Mouse (Mus musculus): ENCODE data around the gene Pafah1b1.
A peak's percentile ranks its signal among the peaks of the same experiment; 100 is the strongest.

Gene Pafah1b1

DNA sequence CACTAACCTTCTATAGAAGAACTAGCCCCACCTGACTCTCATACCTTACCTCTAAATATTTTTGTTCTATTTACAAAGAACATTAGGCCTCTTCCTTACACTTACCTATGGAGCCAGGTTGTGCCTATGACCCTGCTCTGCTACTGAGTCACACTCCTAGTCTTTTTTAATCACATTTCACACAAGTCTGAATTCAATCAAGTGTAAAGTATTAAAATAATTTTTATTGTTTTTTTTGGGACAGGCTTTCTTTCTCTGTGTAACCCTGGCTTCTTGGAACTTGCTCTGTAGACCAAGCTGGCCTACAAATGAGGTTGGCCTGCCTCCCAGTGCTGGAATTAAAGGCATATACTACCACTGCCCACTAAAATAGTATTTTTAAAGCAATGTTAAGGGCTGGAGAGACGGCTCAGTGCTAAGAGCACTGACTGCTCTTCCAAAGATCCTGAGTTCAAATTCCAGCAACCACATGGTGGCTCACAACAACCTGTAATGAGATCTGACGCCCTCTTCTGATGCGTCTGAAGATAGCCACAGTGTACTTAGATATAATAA, 8.4 kb downstream of the Pafah1b1 start:
- DNase-seq, result peak; percentile 54

DNA sequence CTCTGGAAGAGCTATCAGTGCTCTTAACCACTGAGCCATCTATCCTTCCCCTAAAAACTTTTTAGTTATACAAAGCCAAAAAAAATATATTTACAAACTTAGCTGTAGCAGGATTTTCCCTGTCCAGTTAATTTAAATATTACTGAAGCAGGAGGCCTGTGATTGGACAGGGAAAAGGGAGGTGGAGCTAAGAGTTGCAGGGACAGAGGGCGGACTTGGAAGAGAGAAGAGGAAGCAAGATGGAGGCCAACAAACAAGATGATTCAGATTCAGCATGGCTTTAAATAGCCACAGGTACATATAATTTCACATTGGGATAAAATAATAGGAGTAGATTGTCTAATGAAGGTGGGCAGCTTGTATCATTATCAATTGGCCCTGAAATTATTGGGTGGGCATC, 13.8 kb downstream of the Pafah1b1 start:
- no peak for DNase-seq

DNA sequence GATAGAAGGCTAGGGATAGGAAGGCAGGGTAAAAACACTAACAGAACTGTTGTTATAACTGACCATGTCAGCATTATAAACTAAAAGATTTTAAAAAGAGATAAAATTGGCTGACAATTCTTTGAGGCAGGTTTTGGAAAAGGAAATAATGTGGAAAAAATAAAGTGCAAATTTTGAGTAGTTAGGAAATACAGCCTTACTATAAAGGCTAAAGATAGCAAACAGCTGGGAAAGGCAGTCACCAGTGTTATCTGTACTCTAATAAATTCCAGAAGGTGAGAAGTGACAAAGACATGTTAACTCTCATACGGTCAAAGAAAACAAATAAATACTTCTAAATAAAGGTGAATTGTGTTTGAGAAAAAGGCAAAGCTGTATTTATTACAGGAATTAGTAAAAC, 15.7 kb downstream of the Pafah1b1 start:
- no peak for DNase-seq

DNA sequence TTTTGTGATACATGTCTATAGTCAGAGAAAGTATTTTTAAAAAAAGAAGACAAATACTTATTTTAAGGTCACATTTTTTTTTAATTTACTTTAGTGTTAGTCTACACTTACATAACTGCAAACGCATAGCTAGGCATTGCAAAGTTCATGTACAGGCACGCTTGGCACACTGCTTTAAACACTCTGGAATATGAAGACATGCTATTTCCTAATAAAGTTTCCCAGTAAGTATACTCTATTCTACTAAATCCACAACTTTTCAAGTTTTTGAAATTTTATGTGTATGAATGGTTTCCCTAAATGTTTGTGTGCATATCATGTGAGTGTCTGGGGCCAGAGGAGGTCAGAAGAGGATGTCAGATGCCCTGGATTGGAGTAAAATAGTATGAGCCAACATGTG, 20.4 kb downstream of the Pafah1b1 start:
- no peak for DNase-seq

DNA sequence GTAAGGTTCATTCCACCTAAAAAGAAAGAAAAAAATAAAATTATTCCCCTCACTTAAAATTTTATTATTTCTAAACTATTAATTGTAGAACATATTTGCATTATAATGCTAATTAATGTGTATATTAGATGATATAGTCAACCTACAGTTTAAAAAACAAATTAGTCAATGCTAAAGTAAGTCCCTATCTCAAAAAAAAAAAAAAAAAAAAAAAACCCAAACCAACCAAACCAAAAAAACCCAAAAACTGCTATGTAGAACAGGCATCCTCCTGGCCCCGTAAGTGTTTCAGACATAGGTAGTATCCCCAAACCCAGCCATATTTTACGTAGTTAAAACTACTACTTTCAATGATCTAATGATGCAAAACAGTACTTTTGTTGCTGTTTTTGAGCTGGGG, 25.0 kb downstream of the Pafah1b1 start:
- no peak for DNase-seq

DNA sequence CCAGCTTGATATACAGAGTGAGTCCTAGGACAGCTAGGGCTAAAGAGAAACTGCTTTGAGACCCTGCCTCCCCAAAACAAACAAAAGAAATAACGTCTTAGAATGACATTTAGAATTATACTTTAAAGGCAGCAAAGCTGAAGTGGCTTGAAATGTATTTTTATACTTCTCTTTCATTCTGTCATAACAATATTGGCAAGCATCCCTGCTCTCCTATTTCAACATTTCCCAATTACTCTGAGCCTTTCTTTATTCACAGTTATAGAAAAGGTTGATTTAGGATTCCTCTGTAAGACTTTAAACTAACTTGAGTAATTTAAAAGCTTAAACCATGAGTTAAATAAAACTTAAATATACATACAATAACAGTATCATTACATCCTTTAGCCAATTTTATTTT, 32.3 kb downstream of the Pafah1b1 start:
- DNase-seq, result no peak

DNA sequence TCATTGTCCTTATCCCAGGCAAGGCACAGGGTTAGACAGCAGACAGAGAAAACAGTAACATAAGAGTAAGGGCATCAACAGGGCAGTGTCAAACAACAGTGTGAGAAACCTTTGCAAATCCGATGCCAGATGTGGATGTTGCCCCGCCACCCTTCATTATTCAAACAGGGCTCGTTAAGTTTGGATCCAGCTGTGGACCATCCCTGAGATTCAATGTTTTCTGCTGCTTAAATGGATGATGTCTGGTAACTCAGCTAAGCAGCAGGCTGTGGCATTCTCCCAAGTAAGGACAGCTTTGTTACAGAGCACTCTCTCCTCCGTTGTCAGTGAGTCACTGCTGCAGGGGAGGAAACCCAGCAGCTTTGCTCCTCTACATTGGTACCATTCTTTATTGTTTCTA, 49.3 kb downstream of the Pafah1b1 start:
- DNase-seq, result no peak

DNA sequence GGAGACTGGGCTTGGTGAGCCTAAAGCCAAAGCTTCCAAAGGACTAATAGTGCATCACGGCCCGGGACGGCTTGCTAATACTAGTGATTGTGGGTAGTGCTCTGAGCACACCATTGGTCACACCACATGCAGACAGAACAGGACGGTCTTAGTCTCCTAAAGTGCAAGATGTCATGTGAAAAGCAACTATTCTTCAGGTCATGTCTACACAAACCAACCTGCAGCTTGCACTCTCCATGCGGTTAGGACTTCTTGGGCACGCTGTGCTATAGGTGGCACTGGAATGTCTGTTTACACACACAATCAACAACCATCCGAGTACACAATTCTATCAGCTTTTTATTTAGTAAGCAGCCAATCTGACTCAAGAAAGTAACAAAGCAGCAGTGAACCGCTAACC, 49.8 kb downstream of the Pafah1b1 start:
- DNase-seq, result no peak

DNA sequence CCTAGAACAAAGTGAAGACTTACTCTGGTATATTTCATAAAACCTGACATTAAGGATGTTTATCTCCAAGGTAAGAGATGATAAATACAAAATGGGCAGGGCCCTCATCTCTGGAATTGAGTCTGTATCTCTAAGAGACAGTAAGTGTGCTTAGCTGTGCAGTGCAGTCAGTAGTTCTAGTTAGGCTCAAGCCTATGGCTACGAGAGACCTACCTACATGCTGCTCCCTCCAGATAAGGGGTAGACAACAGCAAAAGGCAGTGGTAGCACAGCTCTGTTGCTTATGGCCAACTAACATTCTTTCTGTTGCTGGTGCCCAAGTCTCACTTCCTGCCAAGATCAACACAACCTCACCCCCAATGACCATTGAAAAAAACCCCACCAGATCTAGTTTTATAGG, 50.9 kb downstream of the Pafah1b1 start:
- DNase-seq, result no peak

DNA sequence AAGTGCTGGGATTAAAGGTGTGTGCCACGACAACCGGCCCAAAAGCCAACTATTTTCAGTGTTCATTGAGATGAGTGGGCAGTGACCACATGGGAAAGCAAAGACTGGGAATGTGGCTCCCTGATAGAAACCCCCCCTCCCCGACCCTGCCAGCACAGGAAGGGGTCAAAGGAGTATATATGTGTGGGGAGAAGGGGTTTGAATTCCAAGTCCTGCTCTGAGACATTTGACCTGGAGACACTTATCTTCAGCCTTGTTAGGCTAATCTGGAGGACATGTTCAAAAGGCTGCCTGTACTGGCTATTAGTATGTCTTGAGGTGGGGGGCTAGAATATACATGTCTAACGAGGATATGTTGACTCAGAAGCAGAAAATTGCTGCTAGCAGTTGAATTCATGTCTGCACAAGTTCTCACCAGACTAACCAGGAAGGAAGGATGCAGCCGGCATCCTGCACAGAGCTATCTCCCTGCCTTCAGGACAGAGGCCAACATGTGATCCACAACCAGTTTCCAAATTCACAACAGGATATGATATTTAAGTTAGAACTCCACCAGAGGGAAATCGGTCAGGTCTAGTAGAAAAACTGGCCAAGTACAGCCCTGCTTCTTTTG, 51.5 kb downstream of the Pafah1b1 start:
- no peak for DNase-seq

DNA sequence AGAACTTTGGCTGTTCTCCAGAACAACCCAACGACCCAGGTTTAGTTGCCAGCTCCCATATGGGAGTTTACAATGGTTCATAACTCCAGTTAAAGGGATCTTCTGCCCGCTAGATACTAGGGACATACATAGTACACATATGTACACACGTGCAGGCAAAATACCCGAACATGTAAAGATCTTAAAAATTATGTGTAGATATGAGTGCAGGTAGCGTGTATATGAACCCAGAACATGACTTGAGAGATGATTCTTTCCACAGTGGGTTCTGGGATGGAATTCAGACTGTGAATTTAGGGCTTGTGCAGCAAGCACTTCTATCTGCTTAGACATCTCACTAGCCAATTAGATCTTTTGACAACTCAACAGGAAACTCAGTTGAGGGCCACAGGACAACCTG, 52.6 kb downstream of the Pafah1b1 start:
- no peak for DNase-seq

DNA sequence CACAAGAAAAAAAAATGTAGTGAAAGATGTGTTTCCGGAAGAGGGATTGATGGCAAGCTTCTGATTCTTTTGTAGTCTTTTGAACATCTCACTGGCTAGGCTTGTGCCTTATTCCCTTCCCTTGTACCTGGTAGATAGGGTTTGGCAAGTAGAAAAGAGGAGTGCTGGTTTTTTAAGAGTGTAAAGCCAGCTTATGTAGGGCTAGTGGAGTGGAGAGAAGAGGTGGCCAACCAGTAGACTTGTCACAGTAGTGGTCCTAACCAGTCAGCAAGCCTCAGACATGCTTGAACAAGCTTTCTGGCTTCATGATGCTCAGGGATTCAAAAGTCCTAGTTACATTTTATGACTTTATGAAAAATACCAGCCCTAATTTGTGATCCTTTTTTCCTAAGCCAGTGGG, 53.5 kb downstream of the Pafah1b1 start:
- DNase-seq, result no peak

DNA sequence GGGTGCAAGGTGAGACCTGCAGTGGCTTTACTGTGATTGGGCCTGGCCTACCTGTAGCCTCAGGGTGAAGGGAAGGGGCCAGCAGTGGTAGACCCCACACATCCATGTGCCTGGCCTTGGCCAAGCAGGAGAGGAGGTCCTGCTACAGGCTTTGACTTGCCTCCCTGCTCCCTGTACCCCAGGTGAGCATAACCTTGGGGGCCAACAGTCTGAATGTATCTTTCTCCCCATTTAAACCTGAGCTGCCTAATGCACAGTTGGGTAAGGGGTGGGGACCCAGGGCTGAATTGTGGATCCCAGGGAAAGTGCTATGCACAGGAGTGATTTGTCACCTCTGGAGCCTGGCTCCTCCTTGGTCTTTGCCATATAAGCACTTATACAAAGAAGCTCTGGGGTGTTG, 54.3 kb downstream of the Pafah1b1 start:
- DNase-seq, result no peak

DNA sequence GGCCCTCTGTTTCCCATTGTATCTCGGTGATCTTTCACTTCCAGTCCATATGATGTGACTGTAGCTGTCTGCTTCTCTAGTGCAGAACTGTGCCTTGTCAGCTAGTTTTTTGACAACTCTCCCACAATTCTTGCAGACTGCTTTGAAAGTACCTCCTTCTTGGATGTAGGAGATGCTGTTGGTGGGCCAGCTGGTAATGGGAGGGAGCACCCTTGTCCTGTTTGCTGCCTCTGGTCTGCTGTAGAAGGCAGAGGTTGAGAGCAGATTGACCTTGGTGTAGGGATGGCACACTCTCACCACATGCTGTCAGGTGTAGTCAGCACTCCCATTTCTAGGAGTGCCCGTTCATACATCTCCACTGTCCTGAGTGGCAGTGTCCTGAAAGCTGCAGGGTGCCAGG, 55.5 kb downstream of the Pafah1b1 start:
- DNase-seq, result no peak

DNA sequence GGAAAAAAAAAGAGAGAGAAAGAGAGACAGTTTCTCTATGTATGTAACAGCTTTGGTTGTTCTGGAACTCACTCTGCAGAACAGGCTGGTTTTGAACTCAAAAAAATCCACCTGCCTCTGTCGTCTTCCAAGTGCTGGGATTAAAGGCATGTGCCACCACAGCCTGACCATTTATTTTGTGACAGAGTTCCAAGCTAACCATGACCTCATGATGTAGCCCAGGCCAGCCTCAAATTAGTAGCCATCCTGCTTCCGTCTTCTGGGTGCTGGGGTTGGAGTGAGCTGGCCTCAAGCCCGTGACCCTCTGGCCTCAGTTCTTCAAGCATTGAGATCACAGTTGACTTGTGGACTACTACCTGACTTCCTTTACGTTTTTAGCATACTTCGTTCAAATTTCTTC, 56.0 kb downstream of the Pafah1b1 start:
- DNase-seq, result no peak

DNA sequence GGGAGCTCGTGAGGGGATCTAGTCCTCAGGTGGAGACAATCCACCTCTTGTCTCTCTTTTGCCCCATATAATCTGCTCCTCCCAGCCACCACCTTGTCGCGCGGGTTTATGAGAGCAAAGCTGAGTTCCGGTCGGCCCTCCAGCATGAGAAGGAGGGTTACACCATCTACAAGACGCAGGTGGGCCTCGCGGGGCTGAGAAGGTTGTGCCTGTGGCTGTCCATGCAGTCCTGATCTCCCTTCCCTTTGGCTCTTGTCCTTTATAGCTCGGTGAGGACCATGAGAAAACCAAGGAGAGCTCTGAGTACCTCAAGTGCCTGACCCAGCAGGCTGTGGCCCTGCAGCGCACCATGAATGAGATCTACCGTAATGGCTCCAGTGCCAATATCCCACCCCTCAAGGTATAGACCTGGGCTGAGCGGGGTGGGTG, 56.9 kb downstream of the Pafah1b1 start:
- DNase-seq, result no peak

DNA sequence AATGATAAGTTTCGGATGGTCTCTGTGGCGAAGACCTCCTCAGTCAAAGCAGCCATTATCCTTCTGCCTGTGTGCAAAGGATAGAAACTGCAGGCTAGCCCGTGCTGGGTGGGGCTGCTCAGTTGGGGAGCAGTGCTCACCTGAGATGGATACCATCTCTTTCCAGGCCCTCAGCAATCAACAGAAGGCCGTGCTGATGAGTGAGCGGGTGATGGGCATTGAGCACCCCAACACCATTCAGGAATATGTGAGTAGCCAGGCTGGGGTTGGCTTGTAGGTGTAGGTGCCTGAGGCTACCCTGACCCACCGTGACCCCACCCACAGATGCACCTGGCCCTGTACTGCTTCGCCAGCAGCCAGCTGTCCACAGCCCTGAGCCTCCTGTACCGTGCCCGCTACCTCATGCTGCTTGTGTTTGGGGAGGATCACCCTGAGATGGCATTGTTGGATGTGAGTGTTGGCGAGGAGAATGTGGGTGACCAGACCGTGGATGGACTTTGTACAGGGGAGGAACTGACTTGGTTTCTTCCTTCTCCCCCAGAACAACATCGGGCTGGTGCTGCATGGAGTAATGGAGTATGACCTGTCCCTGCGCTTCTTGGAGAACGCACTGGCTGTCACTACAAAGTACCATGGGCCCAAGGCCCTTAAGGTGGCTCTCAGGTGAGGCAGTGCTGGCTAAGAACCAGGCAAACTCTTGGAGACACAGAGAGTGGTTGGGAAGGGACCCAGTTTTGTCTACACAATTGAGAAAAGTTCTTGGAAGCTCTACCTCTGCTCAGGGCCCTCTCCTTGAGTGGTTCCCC, 57.5 kb downstream of the Pafah1b1 start:
- DNase-seq, result no peak

DNA sequence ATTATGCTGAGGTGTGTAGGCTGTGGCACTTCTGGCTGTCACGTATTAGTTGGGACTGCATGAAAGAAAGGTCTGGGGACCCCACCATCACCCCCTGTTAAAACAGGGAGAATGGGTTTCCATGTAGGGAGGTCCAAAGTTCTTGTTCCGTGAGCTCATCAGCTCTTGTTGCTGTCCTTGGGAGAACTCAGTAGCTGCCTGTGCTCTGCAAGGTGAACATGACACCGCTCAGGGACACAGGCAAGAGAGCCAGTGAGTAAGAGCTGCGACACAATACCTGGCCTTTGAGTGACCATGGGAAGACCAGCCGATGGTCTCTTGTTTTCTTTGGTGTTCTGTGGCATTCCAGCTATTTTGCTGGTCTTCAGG, 58.2 kb downstream of the Pafah1b1 start:
- no peak for DNase-seq

DNA sequence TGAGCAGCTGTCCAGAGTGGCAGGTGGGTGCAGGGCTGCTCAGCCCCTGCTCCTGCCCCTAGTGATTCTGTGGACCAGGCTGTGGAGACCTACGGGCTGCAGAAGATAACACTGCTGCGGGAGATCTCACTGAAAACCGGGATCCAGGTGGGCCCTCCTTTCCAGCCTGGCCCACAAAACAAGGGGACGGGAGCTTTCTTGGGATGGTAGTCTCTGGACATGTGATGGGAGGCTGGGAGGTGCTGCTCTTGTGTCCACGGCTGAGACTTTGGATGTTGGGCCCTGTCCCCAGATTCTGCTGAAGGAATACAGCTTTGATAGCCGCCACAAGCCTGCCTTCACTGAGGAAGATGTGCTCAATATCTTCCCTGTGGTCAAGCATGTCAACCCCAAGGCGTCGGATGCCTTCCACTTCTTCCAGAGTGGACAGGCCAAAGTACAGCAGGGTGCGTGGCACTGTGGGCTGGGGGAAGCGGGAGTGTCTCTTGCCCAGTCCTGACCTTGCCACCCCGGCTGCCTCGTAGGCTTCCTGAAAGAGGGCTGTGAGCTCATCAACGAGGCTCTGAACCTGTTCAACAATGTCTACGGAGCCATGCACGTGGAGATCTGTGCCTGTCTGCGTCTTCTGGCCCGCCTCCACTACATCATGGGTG, 58.7 kb downstream of the Pafah1b1 start:
- no peak for DNase-seq

DNA sequence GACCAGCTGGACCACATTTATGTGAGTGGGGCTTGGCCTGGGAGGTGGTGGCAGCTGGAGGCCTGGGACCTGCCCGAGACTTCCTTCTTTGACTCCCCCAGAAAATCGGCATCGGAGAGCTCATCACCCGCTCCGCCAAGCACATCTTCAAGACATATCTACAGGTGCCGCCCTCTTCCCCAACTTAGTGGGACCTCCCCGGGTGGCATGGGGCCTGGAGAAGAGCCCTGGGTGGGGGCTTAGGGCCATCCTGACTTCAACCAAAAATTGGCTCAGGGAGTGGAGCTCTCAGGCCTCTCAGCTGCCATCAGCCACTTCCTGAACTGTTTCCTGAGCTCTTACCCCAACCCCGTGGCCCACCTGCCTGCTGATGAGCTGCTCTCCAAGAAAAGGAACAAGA, 59.6 kb downstream of the Pafah1b1 start:
- no peak for DNase-seq

DNA sequence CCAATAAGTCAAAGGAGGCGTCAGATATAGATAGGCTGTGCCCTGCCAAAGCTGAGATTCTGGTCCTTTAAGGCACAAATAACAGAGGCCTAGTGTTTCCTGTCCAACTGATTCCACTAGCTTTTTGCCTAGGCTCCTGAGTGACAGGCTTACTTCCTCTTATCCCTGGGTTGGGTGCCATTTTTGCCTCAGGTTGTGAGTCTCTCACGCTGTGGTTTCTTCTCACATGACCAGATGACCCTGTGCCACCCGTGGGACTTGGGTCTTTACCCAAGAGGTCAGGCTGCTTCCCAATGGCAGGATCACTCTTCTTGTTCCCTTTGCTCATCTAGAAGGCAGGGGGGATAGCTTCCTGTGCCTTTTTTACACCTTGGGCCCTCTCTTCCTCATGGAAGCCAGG, 60.2 kb downstream of the Pafah1b1 start:
- DNase-seq, result no peak

DNA sequence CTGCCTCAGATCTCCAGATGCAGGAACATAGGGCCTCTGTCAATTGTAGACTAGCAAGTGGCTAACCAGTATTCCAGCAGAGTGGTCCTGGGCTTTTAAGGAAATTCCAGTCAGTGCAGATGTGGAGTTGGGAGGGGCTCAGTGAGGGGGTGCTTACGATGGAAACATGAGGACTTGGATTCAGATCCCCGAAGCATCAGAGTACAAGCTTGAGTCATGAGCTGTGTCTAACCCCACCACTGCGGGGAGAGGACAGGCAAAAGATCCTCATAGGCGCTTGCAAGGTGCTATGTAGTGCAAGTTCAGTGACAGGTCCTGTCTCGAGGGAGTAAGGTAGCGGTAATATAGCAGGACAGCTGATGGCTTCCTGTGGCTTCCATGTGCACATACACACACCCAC, 62.2 kb downstream of the Pafah1b1 start:
- no peak for DNase-seq

DNA sequence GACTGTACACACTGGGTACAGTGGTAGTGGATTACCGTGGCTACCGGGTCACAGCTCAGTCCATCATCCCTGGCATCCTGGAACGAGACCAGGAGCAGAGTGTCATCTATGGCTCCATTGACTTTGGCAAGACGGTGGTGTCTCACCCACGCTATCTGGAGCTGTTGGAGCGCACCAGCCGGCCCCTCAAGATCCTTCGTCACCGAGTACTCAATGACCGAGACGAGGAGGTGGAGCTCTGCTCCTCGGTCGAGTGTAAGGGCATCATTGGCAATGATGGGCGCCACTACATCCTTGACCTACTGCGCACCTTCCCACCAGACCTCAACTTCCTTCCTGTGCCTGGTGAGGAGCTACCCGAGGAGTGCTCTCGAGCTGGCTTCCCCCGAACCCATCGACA, 62.8 kb downstream of the Pafah1b1 start:
- no peak for DNase-seq

DNA sequence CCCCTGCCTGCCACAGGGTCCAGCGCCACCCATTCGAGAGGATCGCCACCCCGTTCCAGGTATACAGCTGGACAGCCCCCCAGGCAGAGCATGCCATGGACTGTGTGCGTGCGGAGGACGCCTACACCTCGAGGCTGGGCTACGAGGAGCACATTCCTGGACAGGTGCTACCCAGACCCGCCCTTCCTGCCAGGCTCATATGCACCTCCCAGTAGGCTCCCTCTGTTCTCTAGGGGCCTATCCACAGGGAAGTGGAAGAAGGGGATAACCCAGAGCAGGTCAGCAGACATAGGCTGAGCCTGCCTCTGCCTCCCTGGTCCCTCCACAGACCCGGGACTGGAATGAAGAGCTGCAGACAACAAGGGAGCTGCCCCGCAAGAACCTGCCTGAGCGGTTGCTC, 64.1 kb downstream of the Pafah1b1 start:
- DNase-seq, result no peak
